Mouse (Mus musculus) pancreas, adult 10 weeks (tissue): ENCODE measurements around the gene Leng1. TPM values are rescaled to one million over a fixed set of nuclear protein-coding genes. Genes with fewer than 3 reads are reported as not detected.

Source experiments
- polyA plus RNA-seq: library from polyadenylated mRNA; stranded (reverse); fragments of 350-450 nt; fragmentation: Illumina TruSeq; extraction: RNeasy Lipid Tissue Mini Kit (QIAGEN cat#74804); gene quantifications from one replicate; pipeline ENCODE4 v1.2.3, GENCODE M21; 2015; ENCODE audit warnings: low read depth, low replicate concordance; ENCODE audit not compliant: insufficient read depth

Leng1 gene
- 3.3 TPM for polyA plus RNA-seq

DNA sequence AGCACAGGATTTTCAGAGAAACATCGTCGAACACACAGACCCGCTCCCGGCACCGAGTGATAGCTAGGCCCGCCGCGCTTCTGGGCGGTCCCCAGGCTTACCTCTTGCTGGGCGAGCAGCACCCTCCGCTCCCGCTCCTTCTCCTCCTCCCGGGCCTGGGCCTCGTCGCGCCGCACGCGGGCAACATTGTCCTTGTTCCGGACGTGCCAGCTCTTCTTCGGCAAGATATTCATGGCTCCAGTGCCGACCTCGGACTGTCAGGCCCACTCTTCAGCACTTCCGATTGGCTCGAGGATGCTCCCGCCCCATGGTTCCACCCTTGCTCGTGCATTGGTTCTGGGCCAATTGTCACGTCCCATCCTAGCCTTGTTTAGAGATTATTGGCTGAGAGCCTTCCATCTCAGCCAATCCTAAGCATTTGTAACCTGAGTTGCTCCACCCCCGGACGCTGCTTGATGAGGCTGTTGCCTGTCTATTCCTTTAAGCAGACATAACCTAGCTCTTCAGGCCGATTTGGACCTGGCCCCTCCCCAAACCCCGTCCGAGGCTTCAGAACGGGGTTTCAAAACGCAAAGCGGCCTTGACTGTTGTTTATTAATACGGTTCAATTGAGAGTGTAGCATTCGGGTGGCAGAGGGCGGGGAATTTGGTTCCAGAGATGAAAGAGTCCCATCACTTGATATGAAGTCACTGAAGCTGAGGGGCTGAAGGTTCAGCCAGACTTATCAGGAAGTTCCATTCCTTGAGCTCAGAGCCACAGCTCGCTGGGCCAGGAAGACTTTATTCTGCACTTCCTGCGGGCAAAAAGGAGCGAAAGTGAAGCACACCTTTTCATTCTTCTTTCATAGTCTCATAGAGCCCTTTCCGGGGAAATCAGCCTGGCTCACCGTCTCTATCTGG lies at the start of gene Leng1:
Gene Leng1 (minus strand): TSS at position 626 of the 900 bp plus-strand sequence.

GRCm38 (mm10) chr7:3703879-3704441 lies 38.3 kb upstream of the Leng1 start, which contains the start of gene Rps9:
Gene Rps9, plus strand, starts transcription at chr7:3703993.

GRCm38 (mm10) chr7:3692987-3693808 lies 27.6 kb upstream of the Leng1 start, which contains the start of gene Mboat7:
Gene Mboat7, minus strand, starts transcription at chr7:3693523.

GRCm38 (mm10) chr7:3692382-3692986 lies 26.8 kb upstream of the Leng1 start, which contains the start of gene Tsen34:
Gene Tsen34, plus strand, starts transcription at chr7:3692863.

DNA sequence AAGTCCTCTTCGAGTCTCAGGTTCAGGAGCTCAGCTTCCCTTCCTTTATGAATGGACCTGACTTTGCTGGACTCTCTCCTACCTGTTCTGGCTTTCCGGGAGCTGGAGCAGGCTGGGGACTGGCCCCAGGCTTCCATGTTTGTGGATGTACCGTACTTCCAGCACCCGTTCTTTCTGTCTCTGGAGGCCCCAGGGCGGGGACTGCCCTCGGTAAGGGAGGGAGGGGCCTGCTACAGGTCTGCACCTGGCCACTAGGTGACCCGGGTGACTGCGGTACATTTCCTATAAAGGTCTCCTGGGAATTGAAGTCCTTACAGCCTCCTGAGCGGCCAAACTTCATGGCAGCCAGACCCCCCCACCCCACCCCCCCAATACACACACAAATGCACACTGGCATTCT lies 11.7 kb upstream of the Leng1 start, which contains the start of gene Tmc4:
Gene Tmc4 (minus strand): TSS at position 212 of the 400 bp plus-strand sequence.

DNA sequence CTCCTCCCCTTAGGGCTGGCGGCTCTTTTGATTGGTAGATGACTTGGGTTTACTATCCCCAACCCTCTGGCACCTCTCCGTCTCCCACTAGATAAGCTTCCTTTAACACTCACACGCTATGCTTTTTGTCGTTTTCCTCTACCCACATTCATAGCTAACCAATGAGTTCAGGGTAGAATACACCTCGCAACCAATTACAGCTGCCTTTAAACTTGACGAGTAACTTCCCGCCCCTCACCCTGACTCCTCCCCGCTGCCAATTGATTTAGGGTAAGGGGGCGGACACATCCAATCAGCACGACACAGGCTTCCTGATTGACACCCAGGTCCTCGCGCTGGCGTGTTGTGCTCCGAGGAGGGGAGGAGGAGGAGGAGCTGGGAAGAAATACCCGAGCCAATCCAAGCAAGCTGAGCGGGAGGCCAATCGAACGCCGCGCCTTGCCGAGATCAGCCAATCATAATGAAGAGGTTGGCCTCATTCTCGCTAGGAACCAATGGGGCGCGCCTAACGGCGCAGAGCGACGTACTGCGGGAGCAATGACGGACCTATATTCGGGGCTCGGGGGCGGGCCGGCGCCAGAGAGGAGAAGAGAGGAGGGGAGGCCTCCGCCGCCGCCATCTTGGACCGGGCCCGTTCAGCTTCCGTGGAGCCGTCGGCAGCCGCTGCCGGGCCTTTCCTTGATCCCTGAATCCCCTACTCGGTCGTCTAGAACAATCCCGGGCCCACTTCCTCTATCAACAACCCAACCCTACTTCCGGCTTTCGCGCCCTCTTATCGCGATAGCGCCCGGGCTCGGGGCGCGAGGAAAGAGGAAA lies 20.8 kb downstream of the Leng1 start, which contains the start of gene Cnot3:
Gene Cnot3 (plus strand): TSS at position 597 of the 816 bp plus-strand sequence.

DNA sequence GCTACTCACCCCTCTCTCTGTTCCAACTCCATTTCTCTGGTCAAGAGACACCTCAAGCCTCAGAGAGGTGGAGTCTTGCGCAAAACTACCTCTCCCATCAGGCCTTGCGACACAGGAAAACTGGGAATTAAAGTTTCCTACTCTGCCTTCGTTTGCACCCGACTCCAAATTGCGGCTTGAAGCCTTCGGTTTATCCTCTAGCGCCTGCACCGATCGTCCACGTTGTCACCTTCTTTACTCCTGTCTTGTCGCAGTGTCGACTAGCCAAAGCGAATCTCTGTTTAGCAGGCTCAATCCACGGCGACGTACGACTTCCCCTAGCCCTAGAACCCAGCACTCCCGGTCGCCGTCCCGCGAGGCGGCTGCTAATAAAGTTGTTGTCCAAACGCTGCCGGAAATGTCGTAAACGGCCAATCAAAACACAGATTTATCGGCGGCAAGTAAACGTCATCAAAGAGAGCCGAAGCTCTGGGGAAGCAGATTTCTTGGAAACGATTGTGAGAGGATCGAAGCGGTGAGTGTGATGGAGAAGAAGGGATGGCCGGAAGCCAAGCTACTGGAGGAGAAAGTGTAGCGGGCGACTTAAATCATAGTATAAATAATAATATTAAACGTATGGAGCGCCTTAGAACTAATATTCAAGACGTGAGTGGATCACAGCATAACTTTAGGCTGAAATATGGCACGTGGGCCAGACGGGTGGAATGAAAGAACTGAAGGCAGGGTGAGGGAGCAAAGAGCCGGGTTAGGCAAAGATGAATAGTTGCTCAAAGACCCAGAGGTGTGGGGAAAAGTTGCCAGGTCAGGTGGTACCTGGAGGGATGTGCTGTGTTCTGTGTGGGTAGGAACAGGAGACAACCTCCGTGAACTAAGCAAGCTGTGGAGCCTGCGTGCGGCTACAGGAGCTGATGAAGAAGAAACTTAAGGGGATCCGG lies 35.8 kb downstream of the Leng1 start, which contains the start of the genes Tfpt and Prpf31:
Gene Tfpt (minus strand): TSS at position 387 of the 935 bp plus-strand sequence.
Gene Prpf31 (plus strand): TSS at position 443 of the 935 bp plus-strand sequence.

GRCm38 (mm10) chr7:3617242-3617995 lies 48.2 kb downstream of the Leng1 start, which contains the start of gene Ndufa3:
Gene Ndufa3, plus strand, starts transcription at chr7:3617373.

GRCm38 (mm10) chr7:3616057-3616388 lies 49.6 kb downstream of the Leng1 start, which contains the start of gene Oscar:
Gene Oscar, minus strand, starts transcription at chr7:3616157.

Other genes starting within 250 kb of the Leng1 start
- gene Cacng6, start 241.6 kb downstream of the Leng1 start, polyA plus RNA-seq, result not detected
- gene Tarm1, start 163.2 kb downstream of the Leng1 start, polyA plus RNA-seq, result not detected
- not detected for gene Oscar, start 49.7 kb downstream of the Leng1 start, polyA plus RNA-seq
- gene Ndufa3, start 48.5 kb downstream of the Leng1 start, polyA plus RNA-seq, result 110 TPM
- gene Tfpt, start 35.9 kb downstream of the Leng1 start, polyA plus RNA-seq, result 15.5 TPM
- 3.9 TPM for gene Prpf31, start 35.9 kb downstream of the Leng1 start, polyA plus RNA-seq
- 25.2 TPM for gene Cnot3, start 20.6 kb downstream of the Leng1 start, polyA plus RNA-seq
- 29.4 TPM for gene Tmc4, start 11.7 kb upstream of the Leng1 start, polyA plus RNA-seq
- gene Tsen34, start 27.0 kb upstream of the Leng1 start, polyA plus RNA-seq, result 16.7 TPM
- 9.2 TPM for gene Mboat7, start 27.7 kb upstream of the Leng1 start, polyA plus RNA-seq
- gene Rps9, start 38.2 kb upstream of the Leng1 start, polyA plus RNA-seq, result 485 TPM
- gene Pirb, start 54.6 kb upstream of the Leng1 start, polyA plus RNA-seq, result 2.6 TPM
- not detected for gene Gm15448, start 159.8 kb upstream of the Leng1 start, polyA plus RNA-seq
- not detected for gene Pira2, start 179.2 kb upstream of the Leng1 start, polyA plus RNA-seq
- not detected for gene Gm14548, start 232.3 kb upstream of the Leng1 start, polyA plus RNA-seq
- not detected for gene Lilra6, start 249.7 kb upstream of the Leng1 start, polyA plus RNA-seq